Mouse (Mus musculus): ENCODE measurements around the gene Lad1. TPM values are rescaled to one million over a fixed set of nuclear protein-coding genes. Genes with fewer than 3 reads are reported as not detected.

Lad1 gene
- polyA plus RNA-seq, 1 experiment from 2014 or later, result 1.3 TPM

DNA sequence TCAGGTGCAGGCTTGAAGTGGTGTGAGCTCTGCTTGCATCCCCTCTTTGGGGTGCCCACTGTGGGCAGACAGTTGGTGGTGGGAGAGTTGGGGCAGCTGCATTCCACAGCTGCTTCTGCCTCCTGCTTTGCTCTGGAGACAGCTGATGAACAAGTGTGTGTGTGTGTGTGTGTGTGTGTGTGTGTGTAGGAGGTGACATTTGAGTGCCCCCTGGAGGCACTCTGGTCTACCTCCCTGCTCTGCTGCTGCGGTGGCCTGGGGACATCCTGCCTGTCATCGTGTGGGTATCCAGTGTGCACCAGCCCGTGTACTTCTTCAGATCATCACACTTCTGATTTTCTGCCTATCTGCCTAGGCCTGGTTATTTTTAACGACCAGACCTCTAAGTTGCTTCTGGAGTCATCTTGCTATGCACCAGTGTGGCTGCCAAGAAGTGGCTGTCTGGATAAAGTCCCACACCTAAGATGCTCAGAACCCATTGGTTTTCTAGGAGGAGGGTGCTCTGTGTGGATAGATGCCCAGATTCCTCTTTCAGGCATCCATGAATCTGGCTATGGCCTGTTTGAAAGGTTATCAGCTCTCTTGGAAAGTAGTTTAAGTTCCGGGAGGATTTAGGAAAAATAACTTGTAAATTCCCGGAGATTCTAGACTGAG, 15.9 kb downstream of the Lad1 start:
- no peak overlapping the region for H3K27ac ChIP-seq (ENCODE audit: low read depth, low read length)
- H3K4me3 ChIP-seq (ENCODE audit: low read depth, low read length), result no peak overlapping the region
- no peak for ATAC-seq (ENCODE audit: low FRiP score)
- H3K27me3 ChIP-seq (ENCODE audit: control insufficient read depth, insufficient read depth, low read length), result no peaks in the 10 kb centered on the region
- no peaks in the 10 kb centered on the region for H3K36me3 ChIP-seq (ENCODE audit: control insufficient read depth, insufficient read depth, low read length)
- H3K9me3 ChIP-seq (ENCODE audit: control insufficient read depth, low read length), result no peaks in the 10 kb centered on the region
- H3K9ac ChIP-seq (ENCODE audit: low read depth, low read length), result no peak overlapping the region
- H3K4me2 ChIP-seq (replicated peaks; ENCODE audit: low read depth, low read length), result no peak overlapping the region
- DNase-seq (ENCODE audit: low spot score), result no peak
- no peaks in the 10 kb centered on the region for H3K4me1 ChIP-seq (replicated peaks; ENCODE audit: control insufficient read depth, insufficient read depth, low read length)
- WGBS, result 71% methylated on average over 6 of the region's 6 CpGs

DNA sequence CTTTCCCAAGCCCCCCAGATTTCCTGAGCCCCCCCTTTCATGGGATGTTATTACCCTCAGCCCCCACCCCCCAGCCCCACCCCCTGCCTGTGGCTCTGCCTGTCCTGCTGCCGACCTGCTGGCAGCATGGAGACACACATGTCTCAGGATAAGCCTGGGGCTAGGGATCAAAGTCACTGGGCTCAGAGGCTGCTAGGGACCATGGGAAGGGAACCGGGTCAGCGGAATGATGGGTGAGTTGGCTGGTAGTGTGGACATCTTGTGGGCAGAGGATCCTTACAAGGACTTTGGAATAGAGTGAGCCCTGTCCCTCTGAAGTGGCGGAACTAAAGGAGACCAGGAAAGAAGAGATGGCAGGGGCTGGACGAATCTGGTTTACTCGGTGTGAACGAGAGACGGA, 16.6 kb downstream of the Lad1 start:
- Histone ChIP-seq H3K4me2 (replicated peaks; ENCODE audit: low read depth, low read length) (no peak overlapping the region), H3K4me1 (replicated peaks; ENCODE audit: control insufficient read depth, insufficient read depth, low read length) (no peaks in the 10 kb centered on the region), H3K4me3 (ENCODE audit: low read depth, low read length) (no peak overlapping the region), H3K9me3 (ENCODE audit: control insufficient read depth, low read length) (no peaks in the 10 kb centered on the region), H3K9ac (ENCODE audit: low read depth, low read length) (no peak overlapping the region), H3K36me3 (ENCODE audit: control insufficient read depth, insufficient read depth, low read length) (no peaks in the 10 kb centered on the region), H3K27ac (ENCODE audit: low read depth, low read length) (no peak overlapping the region), H3K27me3 (ENCODE audit: control insufficient read depth, insufficient read depth, low read length) (no peaks in the 10 kb centered on the region)
- 82% methylated on average over 8 of the region's 8 CpGs for WGBS
- ATAC-seq (ENCODE audit: low FRiP score) (no peak), DNase-seq (ENCODE audit: low spot score) (no peak)

DNA sequence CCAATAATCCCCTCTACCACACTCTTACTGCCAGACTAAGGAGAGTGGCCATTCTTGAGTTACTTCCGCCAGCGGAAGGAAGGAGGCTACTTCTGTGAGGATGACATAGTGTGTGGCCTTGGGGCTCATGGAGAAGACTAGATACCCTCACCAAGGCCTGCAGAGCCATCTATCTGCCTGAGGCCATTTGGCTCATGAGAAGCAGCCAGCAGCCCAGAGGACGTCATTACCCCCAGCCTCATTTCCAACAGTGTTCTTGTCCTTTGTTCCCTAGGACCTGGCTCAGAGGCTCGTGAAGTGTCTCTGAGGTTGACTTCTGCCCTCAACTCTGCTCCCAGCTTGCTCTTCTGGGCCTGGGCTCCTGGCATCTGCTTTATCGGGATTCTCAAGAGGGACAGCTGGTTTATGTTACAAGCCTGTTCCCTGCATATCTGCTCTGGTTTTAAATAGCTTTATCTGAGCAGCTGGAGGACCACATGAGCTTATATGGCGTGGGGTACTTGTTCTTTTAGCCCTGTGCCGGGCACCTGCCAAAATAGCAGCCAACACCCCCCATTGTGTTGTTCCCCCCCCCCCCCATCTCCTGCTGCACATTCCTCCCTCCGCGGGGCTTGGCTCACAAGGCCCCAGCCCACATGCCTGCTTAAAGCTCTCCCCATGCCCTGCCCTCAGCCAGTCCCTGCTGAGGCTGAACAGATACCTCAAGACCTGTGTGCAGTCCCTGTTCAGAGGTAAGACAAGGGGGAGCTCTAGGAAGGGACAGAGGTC, 17.5 kb downstream of the Lad1 start, which contains the start of gene Tnnt2:
Tnnt2 (plus strand) TSS at position 639 of the 768 bp plus-strand sequence.
- no peaks in the 10 kb centered on the region for H3K9me3 ChIP-seq (ENCODE audit: control insufficient read depth, low read length)
- H3K4me2 ChIP-seq (replicated peaks; ENCODE audit: low read depth, low read length), result no peak within 1 kb of the TSS
- H3K9ac ChIP-seq (ENCODE audit: low read depth, low read length), result no peak within 1 kb of the TSS
- WGBS, result 62% methylated on average over 9 of the region's 9 CpGs
- no peak within 1 kb of the TSS for H3K27ac ChIP-seq (ENCODE audit: low read depth, low read length)
- no peaks in the 10 kb centered on the region for H3K36me3 ChIP-seq (ENCODE audit: control insufficient read depth, insufficient read depth, low read length)
- no peak within 1 kb of the TSS for H3K4me3 ChIP-seq (ENCODE audit: low read depth, low read length)
- DNase-seq (ENCODE audit: low spot score) (no peak), ATAC-seq (ENCODE audit: low FRiP score) (no peak)
- no peaks in the 10 kb centered on the region for H3K4me1 ChIP-seq (replicated peaks; ENCODE audit: control insufficient read depth, insufficient read depth, low read length)
- H3K27me3 ChIP-seq (ENCODE audit: control insufficient read depth, insufficient read depth, low read length), result no peaks in the 10 kb centered on the region

DNA sequence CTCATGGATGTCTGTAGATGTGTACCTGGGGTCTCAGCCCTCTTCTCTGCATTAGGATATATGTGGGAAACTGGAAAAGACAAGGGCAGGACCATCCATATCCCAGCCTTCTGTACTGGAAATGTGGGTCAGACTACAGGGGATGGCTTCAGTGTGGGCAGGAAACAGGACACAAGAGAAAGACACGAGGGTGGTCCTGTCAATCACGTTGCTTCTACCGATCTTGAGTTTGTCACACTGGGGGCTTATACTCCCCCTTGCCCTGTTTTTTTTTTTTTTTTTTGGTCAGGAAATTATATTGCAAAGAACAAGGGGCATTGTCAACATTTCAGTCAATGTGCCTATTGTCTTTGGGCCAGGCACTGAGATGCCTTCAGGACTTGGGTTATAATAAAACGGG, 20.2 kb downstream of the Lad1 start:
- Histone ChIP-seq H3K9ac (ENCODE audit: low read depth, low read length) (no peak overlapping the region), H3K4me3 (ENCODE audit: low read depth, low read length) (no peak overlapping the region), H3K9me3 (ENCODE audit: control insufficient read depth, low read length) (no peaks in the 10 kb centered on the region), H3K4me2 (replicated peaks; ENCODE audit: low read depth, low read length) (no peak overlapping the region), H3K36me3 (ENCODE audit: control insufficient read depth, insufficient read depth, low read length) (no peaks in the 10 kb centered on the region), H3K27me3 (ENCODE audit: control insufficient read depth, insufficient read depth, low read length) (no peaks in the 10 kb centered on the region), H3K4me1 (replicated peaks; ENCODE audit: control insufficient read depth, insufficient read depth, low read length) (no peaks in the 10 kb centered on the region), H3K27ac (ENCODE audit: low read depth, low read length) (no peak overlapping the region)
- 62% methylated on average over 4 of the region's 4 CpGs for WGBS
- DNase-seq (ENCODE audit: low spot score), result no peak
- ATAC-seq (ENCODE audit: low FRiP score), result no peak

DNA sequence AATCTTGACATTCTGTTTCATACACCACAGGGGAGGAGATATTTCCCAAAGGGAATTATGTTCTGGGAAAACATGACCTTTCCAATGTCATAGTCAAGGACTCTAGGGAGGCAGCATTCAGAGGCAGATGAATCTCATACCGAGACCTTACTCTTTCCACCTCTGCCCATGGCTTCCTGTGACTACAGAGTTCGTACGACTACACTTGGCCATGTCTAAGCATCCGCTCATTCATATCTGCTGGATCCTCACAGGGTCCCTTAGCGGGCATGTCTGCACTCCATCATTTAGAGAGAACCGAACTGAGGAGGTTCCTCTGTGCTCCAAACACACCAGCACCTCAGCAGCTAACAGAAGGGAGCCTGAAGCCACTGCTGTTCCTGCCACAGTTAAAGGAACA, 20.7 kb downstream of the Lad1 start:
- H3K27me3 ChIP-seq (ENCODE audit: control insufficient read depth, insufficient read depth, low read length), result no peaks in the 10 kb centered on the region
- no peak overlapping the region for H3K27ac ChIP-seq (ENCODE audit: low read depth, low read length)
- DNase-seq (ENCODE audit: low spot score), result no peak
- no peaks in the 10 kb centered on the region for H3K4me1 ChIP-seq (replicated peaks; ENCODE audit: control insufficient read depth, insufficient read depth, low read length)
- no peak for ATAC-seq (ENCODE audit: low FRiP score)
- no peak overlapping the region for H3K4me3 ChIP-seq (ENCODE audit: low read depth, low read length)
- no peaks in the 10 kb centered on the region for H3K9me3 ChIP-seq (ENCODE audit: control insufficient read depth, low read length)
- no peaks in the 10 kb centered on the region for H3K36me3 ChIP-seq (ENCODE audit: control insufficient read depth, insufficient read depth, low read length)
- no peak overlapping the region for H3K9ac ChIP-seq (ENCODE audit: low read depth, low read length)
- no peak overlapping the region for H3K4me2 ChIP-seq (replicated peaks; ENCODE audit: low read depth, low read length)
- 90% methylated on average over 6 of the region's 6 CpGs for WGBS

DNA sequence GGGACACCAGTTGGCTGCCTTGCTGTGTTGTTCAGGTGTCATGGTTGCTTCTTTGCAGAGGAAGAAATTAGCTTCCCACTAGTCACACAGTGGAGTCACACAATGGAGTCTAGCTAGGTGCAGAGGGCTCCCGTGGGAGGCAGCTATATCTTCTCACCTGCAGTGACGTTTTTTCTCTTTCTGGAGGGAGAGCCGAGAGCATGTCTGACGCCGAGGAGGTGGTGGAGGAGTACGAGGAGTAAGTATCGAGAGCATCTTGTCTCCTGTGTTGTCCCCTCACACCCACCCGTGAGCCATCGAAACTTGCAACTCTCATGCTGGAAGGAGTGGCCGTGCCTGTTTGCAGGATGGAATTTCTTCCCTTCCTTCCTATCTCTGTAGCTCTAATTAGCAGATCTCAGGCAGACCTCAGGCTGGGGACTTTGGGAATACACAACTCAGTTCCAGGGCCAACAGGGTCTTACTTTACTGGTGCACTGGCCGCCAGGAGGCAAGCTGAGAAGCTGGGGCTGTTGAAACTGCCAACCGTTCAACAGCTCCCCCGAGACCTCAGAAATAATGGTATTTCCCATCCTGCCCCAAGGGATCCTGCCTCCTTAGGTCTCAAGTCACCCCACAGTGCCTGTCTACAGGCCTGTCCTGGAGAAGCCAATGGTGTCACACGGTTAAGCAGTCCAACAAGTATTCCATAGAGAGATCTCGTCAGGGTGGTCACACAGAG, 22.4 kb downstream of the Lad1 start:
- Histone ChIP-seq H3K27ac (ENCODE audit: low read depth, low read length) (no peak overlapping the region), H3K4me3 (ENCODE audit: low read depth, low read length) (no peak overlapping the region), H3K9ac (ENCODE audit: low read depth, low read length) (no peak overlapping the region), H3K4me2 (replicated peaks; ENCODE audit: low read depth, low read length) (no peak overlapping the region), H3K27me3 (ENCODE audit: control insufficient read depth, insufficient read depth, low read length) (no peaks in the 10 kb centered on the region), H3K4me1 (replicated peaks; ENCODE audit: control insufficient read depth, insufficient read depth, low read length) (no peaks in the 10 kb centered on the region), H3K9me3 (ENCODE audit: control insufficient read depth, low read length) (no peaks in the 10 kb centered on the region), H3K36me3 (ENCODE audit: control insufficient read depth, insufficient read depth, low read length) (no peaks in the 10 kb centered on the region)
- ATAC-seq (ENCODE audit: low FRiP score) (no peak), DNase-seq (ENCODE audit: low spot score) (no peak)
- WGBS, result 75% methylated on average over 15 of the region's 15 CpGs

DNA sequence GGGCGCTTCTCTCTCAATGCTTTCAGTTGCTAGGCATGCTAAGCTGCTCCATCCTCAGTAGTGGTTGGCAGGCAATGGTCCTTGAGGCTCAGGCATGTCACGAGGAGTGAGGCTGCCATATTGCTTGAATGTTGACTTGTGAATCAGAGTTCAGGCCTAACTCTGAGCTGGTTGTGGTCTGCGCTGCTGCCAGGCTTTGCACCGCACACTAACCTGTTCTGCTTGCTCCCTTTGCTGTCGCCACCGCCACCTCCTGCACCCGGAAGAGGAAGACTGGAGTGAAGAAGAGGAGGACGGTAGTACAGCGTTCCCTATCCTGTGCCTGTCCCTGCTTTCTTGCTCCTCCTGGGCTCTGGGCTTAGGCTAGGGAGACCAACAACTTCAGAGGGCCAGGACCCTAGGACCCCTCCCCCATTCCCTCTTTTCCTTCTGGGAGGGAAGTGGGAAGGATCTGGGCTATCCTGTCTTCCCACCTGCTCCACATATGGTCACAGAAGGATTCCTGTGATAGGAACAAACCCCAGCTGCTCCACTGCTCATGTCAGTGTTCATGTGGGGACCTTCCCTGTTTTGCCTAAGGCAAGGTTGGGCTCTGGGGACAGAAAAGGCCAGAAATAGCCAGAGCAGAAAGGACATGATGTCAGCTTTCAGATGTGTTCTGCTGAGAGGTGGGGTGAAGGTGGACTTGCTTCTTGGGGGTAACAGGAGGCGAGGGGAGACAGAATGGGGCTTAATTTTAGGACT, 25.3 kb downstream of the Lad1 start:
- Histone ChIP-seq H3K9me3 (ENCODE audit: control insufficient read depth, low read length) (no peaks in the 10 kb centered on the region), H3K4me1 (replicated peaks; ENCODE audit: control insufficient read depth, insufficient read depth, low read length) (no peaks in the 10 kb centered on the region), H3K27ac (ENCODE audit: low read depth, low read length) (no peak overlapping the region), H3K36me3 (ENCODE audit: control insufficient read depth, insufficient read depth, low read length) (no peaks in the 10 kb centered on the region), H3K4me2 (replicated peaks; ENCODE audit: low read depth, low read length) (no peak overlapping the region), H3K4me3 (ENCODE audit: low read depth, low read length) (no peak overlapping the region), H3K27me3 (ENCODE audit: control insufficient read depth, insufficient read depth, low read length) (no peaks in the 10 kb centered on the region), H3K9ac (ENCODE audit: low read depth, low read length) (no peak overlapping the region)
- 87% methylated on average over 10 of the region's 10 CpGs for WGBS
- ATAC-seq (ENCODE audit: low FRiP score) (no peak), DNase-seq (ENCODE audit: low spot score) (no peak)

DNA sequence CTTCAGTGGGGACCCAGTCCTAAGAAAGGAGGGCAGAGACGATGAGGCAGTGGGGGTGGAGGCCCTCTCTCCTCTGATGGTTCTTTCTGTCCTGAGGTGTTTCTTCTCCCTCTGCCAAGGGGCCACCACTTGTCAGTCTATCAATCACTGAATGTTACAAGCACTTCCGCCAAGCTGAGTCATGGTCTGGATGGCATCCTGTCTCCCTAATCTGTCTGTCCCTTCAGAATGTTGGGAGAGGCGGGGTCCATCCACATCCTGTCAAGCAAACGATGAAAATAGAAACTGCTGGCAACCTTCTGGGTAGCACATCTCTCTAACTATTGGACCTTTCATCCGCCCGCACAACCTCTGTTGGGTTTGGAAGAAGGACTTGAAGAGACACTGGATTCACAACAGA, 26.1 kb downstream of the Lad1 start:
- H3K27ac ChIP-seq (ENCODE audit: low read depth, low read length), result no peak overlapping the region
- DNase-seq (ENCODE audit: low spot score), result no peak
- WGBS, result 82% methylated on average over 6 of the region's 6 CpGs
- ATAC-seq (ENCODE audit: low FRiP score), result no peak
- no peaks in the 10 kb centered on the region for H3K9me3 ChIP-seq (ENCODE audit: control insufficient read depth, low read length)
- H3K9ac ChIP-seq (ENCODE audit: low read depth, low read length), result no peak overlapping the region
- H3K27me3 ChIP-seq (ENCODE audit: control insufficient read depth, insufficient read depth, low read length), result no peaks in the 10 kb centered on the region
- no peaks in the 10 kb centered on the region for H3K36me3 ChIP-seq (ENCODE audit: control insufficient read depth, insufficient read depth, low read length)
- no peak overlapping the region for H3K4me2 ChIP-seq (replicated peaks; ENCODE audit: low read depth, low read length)
- no peak overlapping the region for H3K4me3 ChIP-seq (ENCODE audit: low read depth, low read length)
- H3K4me1 ChIP-seq (replicated peaks; ENCODE audit: control insufficient read depth, insufficient read depth, low read length), result no peaks in the 10 kb centered on the region

All from hindbrain, embryonic 11.5 days (tissue).